Mouse (Mus musculus): Measurements from ENCODE around the gene Nudt22.

DNA sequence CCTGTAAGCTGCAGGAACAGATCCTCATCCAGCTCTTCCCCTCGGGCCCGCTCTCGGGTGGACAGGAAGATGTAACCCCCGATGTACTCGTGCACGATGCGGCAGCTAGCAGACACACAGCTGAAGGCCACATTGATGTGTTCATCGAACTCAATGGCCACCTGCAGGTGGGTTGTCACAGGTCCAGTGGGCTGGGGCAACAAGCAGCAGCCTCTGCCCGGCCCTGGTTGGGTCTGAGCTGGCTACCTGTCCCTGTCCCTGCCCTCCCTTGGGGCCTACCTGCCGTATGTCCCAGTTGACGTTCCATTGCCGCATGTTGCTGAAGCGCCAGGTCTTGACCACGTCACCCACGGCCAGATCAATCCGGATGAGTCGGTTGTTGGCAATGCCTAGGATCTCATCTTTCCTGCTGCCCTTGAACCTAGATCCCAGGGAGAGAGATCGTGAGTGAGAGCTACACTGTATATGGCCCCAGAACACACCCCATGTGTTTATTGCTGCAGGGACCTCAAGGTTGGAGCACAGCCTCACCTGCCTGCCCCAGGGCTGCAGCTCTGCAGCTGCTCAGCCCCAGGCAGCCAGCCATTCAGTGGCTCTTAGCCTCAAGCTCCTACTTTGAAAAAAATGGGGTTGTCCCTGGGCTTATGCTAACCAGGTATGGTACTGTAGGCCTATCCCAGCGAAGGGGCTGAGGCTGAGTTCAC is 3.6 kb upstream of the Nudt22 start:
- TF ChIP-seq CTCF (conservative IDR thresholded peaks at IDR 0.05; ENCODE audit: insufficient read depth, insufficient read length, low read depth, low read length) (no peak), POLR2A (IDR thresholded peaks at IDR 0.05; ENCODE audit: low read depth, low read length) (no peak)
